Mouse (Mus musculus): Measurements from ENCODE around the gene Ipo4. TPM values are rescaled to one million over a fixed set of nuclear protein-coding genes. Genes with fewer than 3 reads are reported as not detected.
A peak's percentile ranks its signal among the peaks of the same experiment; 100 is the strongest.

Ipo4 gene
- 79.0 and 91.0 TPM in 2 replicates for polyA plus RNA-seq (2016; fragmentation: Nextera tagmentation; extraction: Ambion mirVana)

- H3K36me3 ChIP-seq = peaks cover 80% of the 10 kb centered on the region
- peak; percentile 87 for ATAC-seq (ENCODE audit: low FRiP score)
Observed at GRCm38 (mm10) chr14:55635523-55636007, at the start of gene Ipo4. Gene Ipo4, minus strand, starts transcription at chr14:55635957.

GRCm38 (mm10) chr14:55682118-55682493 lies 46.3 kb upstream of the Ipo4 start:
- peak; percentile 33 for ATAC-seq (ENCODE audit: low FRiP score)
- Histone ChIP-seq H3K36me3 (peaks cover 31% of the 10 kb centered on the region), H3K27ac (no peak overlapping the region), H3K4me2 (replicated peaks) (peak overlapping the region; percentile 74), H3K27me3 (no peaks in the 10 kb centered on the region), H3K9me3 (replicated peaks) (no peaks in the 10 kb centered on the region), H3K4me1 (peaks cover 11% of the 10 kb centered on the region), H3K9ac (0 out of 2 replicates have a peak overlapping the region, but pooled peaks have one; percentile 79), H3K4me3 (peak overlapping the region; percentile 82)
- WGBS = 12% methylated on average over 3 of the region's 3 CpGs

More at GRCm38 (mm10) chr14:55635523-55636007, at the start of gene Ipo4:
- H3K4me3 ChIP-seq = peak within 1 kb of the TSS; percentile 60
- H3K27ac ChIP-seq = peak within 1 kb of the TSS; percentile 67
- H3K9ac ChIP-seq = peak within 1 kb of the TSS; percentile 78
- 2% methylated on average over 33 of the region's 33 CpGs for WGBS
- H3K4me2 ChIP-seq (replicated peaks) = peak within 1 kb of the TSS; percentile 95
- H3K4me1 ChIP-seq = peaks cover 18% of the 10 kb centered on the region
- H3K9me3 ChIP-seq (replicated peaks) = no peaks in the 10 kb centered on the region
- H3K27me3 ChIP-seq = no peaks in the 10 kb centered on the region

- Histone ChIP-seq H3K4me1 (peaks cover 11% of the 10 kb centered on the region), H3K9me3 (replicated peaks) (no peaks in the 10 kb centered on the region), H3K36me3 (peaks cover 38% of the 10 kb centered on the region), H3K27ac (peak within 1 kb of the TSS; percentile 80), H3K4me2 (replicated peaks) (peak within 1 kb of the TSS; percentile 74), H3K4me3 (peak within 1 kb of the TSS; percentile 82), H3K9ac (peak within 1 kb of the TSS; percentile 79), H3K27me3 (no peaks in the 10 kb centered on the region)
- under 1% methylated on average over 66 of the region's 66 CpGs for WGBS
- peak; percentile 99 for ATAC-seq (ENCODE audit: low FRiP score)
Observed at GRCm38 (mm10) chr14:55681160-55682117, 45.7 kb upstream of the Ipo4 start, which contains the start of gene Tinf2. Gene Tinf2, minus strand, starts transcription at chr14:55681820.

DNA sequence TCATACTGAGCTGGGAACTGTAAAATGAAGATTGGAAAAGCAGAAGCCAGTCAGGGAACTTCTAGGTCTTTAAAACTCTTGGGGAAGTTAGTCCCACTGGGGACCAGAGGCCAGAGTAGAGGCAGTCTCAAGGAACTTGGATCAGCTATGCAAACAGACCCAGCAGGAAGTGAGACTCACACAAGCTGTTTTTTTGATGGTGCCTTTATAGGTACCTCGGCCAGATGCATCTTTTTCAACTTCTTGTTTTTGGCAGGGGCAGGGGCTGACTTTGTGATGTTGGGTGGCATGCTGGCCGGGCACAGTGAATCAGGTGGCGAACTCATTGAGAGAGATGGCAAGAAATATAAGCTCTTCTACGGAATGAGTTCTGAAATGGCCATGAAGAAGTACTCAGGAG lies 41.9 kb upstream of the Ipo4 start:
- H3K36me3 ChIP-seq = peaks cover 53% of the 10 kb centered on the region
- no peak overlapping the region for H3K9ac ChIP-seq
- H3K27ac ChIP-seq = no peak overlapping the region
- H3K27me3 ChIP-seq = no peaks in the 10 kb centered on the region
- ATAC-seq (ENCODE audit: low FRiP score) = no peak
- H3K4me3 ChIP-seq = no peak overlapping the region
- no peak overlapping the region for H3K4me2 ChIP-seq (replicated peaks)
- 92% methylated on average over 4 of the region's 4 CpGs for WGBS
- H3K4me1 ChIP-seq = peaks cover 15% of the 10 kb centered on the region
- H3K9me3 ChIP-seq (replicated peaks) = no peaks in the 10 kb centered on the region

GRCm38 (mm10) chr14:55672741-55673060 lies 36.9 kb upstream of the Ipo4 start:
- no peaks in the 10 kb centered on the region for H3K27me3 ChIP-seq
- no peak overlapping the region for H3K27ac ChIP-seq
- peak overlapping the region; percentile 73; the same call in 1 of the 2 replicates for H3K9ac ChIP-seq
- peak overlapping the region; percentile 91 for H3K4me2 ChIP-seq (replicated peaks)
- H3K4me3 ChIP-seq = peak overlapping the region; percentile 78
- ATAC-seq (ENCODE audit: low FRiP score) = no peak
- WGBS = 86% methylated on average over 7 of the region's 7 CpGs
- H3K9me3 ChIP-seq (replicated peaks) = no peaks in the 10 kb centered on the region
- H3K4me1 ChIP-seq = peaks cover 20% of the 10 kb centered on the region
- peaks cover 32% of the 10 kb centered on the region for H3K36me3 ChIP-seq

DNA sequence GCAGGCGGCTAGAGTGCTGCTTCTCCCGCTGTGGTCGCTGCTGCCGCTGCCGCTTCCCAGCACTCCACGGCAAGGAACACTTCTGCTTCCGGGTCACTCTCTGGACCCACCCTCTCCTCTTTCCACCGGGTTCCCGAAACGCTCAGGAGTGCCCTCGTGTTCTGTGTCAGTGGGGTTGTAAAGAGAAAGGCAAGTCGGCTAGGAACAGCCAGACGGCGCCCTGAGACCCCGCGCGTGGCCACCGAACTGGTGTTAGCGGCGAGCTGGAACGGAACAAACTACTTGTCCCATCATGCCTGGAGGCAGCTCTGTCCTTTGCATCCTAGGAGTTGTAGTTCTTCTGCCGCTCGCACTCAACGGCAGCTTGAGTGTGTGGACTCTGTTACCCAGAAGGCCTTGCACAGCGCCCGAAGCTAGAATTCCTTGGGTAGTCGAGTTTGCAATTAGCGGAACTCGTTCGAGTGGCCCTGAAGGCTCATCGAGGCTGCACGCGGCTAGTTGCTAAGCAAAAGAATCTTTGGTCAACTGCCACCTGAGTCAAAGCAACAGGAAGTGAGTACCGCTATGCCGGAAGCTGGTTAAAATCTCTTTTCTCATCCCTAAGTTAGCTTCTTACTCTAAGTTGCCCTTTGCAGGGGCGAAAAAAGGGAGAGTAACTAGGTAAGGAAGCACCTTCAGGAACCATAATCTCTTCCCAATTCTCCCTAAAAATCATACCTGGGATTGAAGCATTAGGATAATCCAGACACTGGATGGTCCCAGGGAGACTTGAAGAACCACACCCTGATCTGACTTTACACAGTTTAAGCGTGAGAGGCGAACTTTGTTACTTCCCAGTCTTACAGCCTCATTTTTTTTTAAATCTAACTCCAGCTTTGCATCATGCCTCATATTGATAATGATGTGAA lies 36.3 kb upstream of the Ipo4 start, which contains the start of the genes Gmpr2 and Nedd8:
Gene Gmpr2 (plus strand): TSS at position 109 of the 908 bp plus-strand sequence.
Gene Nedd8 (minus strand): TSS at position 292 of the 908 bp plus-strand sequence.
- peaks cover 20% of the 10 kb centered on the region for H3K4me1 ChIP-seq
- peak; percentile 98 for ATAC-seq (ENCODE audit: low FRiP score)
- H3K4me2 ChIP-seq (replicated peaks) = peak within 1 kb of the TSS; percentile 91
- peak within 1 kb of the TSS; percentile 73 for H3K9ac ChIP-seq
- H3K9me3 ChIP-seq (replicated peaks) = no peaks in the 10 kb centered on the region
- H3K36me3 ChIP-seq = peaks cover 26% of the 10 kb centered on the region
- under 1% methylated on average over 38 of the region's 38 CpGs for WGBS
- peak within 1 kb of the TSS; percentile 90 for H3K27ac ChIP-seq
- H3K4me3 ChIP-seq = peak within 1 kb of the TSS; percentile 78
- H3K27me3 ChIP-seq = no peaks in the 10 kb centered on the region

DNA sequence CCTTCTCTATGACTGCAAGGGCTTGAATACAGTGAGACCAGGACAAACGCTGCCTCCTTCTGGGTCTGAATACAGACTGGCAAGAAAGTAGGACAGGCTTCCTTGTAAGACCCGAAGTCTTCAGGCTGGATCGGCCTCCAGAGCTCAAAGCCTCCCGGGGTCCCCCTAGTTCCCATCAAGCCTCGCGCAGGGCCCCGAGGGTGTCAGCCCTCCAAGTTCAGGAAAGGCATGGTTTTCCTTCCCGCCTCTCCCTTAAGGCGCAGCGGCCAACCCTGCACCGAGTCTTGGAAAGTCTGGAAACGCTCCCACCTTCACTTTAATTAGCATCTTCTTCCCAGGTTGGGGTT lies 35.7 kb upstream of the Ipo4 start:
- H3K4me3 ChIP-seq = peak overlapping the region; percentile 78
- peak; percentile 71 for ATAC-seq (ENCODE audit: low FRiP score)
- peak overlapping the region; percentile 73 for H3K9ac ChIP-seq
- no peaks in the 10 kb centered on the region for H3K27me3 ChIP-seq
- peak overlapping the region; percentile 91 for H3K4me2 ChIP-seq (replicated peaks)
- peaks cover 20% of the 10 kb centered on the region for H3K4me1 ChIP-seq
- no peaks in the 10 kb centered on the region for H3K9me3 ChIP-seq (replicated peaks)
- H3K36me3 ChIP-seq = peaks cover 20% of the 10 kb centered on the region
- WGBS = under 1% methylated on average over 12 of the region's 12 CpGs
- peak overlapping the region; percentile 90 for H3K27ac ChIP-seq

GRCm38 (mm10) chr14:55660636-55661035 lies 24.9 kb upstream of the Ipo4 start:
- ATAC-seq (ENCODE audit: low FRiP score) = peak; percentile 17; the same call in 1 of the 2 replicates
- Histone ChIP-seq H3K9me3 (replicated peaks) (no peaks in the 10 kb centered on the region), H3K27ac (no peak overlapping the region), H3K4me3 (peak overlapping the region; percentile 53), H3K27me3 (no peaks in the 10 kb centered on the region), H3K4me2 (replicated peaks) (peak overlapping the region; percentile 51; the same call in 1 of the 2 replicates), H3K9ac (no peak overlapping the region), H3K36me3 (peaks cover 34% of the 10 kb centered on the region), H3K4me1 (peaks cover 3% of the 10 kb centered on the region)
- WGBS = 42% methylated on average over 2 of the region's 2 CpGs

GRCm38 (mm10) chr14:55659960-55660573 lies 24.3 kb upstream of the Ipo4 start, which contains the start of gene Mdp1:
Gene Mdp1, minus strand, starts transcription at chr14:55660508.
- Histone ChIP-seq H3K36me3 (peaks cover 34% of the 10 kb centered on the region), H3K4me1 (peaks cover 3% of the 10 kb centered on the region), H3K9me3 (replicated peaks) (no peaks in the 10 kb centered on the region), H3K4me2 (replicated peaks) (peak within 1 kb of the TSS; percentile 51), H3K9ac (peak within 1 kb of the TSS; percentile 66), H3K27ac (peak within 1 kb of the TSS; percentile 69), H3K27me3 (no peaks in the 10 kb centered on the region), H3K4me3 (peak within 1 kb of the TSS; percentile 53)
- ATAC-seq (ENCODE audit: low FRiP score) = peak; percentile 93
- WGBS = under 1% methylated on average over 39 of the region's 39 CpGs

DNA sequence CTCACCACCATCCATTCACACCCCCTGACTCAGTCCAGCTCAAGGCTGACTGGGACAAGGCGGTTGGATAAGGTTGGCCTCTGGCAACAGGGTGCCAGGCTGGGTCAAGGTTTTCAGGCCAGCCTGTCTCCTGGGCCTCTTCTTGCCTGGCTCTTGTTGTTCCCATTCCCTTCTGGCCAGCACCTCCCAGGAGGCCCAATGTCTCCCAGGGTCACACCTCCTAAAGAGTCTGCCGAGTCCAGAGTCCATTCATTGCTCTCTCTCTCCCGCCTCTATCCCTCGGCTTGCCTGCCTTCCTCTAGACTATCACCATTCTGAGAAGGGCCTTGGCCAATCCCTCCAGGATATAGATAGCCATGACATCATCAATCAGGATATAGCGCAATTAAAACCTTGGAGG lies 22.3 kb upstream of the Ipo4 start:
- Histone ChIP-seq H3K27ac (no peak overlapping the region), H3K9me3 (replicated peaks) (no peaks in the 10 kb centered on the region), H3K27me3 (no peaks in the 10 kb centered on the region), H3K36me3 (peaks cover 24% of the 10 kb centered on the region), H3K4me1 (peaks cover 3% of the 10 kb centered on the region), H3K9ac (no peak overlapping the region), H3K4me2 (replicated peaks) (no peak overlapping the region), H3K4me3 (no peak overlapping the region)
- WGBS = 95% methylated on average over 5 of the region's 5 CpGs
- no peak for ATAC-seq (ENCODE audit: low FRiP score)

DNA sequence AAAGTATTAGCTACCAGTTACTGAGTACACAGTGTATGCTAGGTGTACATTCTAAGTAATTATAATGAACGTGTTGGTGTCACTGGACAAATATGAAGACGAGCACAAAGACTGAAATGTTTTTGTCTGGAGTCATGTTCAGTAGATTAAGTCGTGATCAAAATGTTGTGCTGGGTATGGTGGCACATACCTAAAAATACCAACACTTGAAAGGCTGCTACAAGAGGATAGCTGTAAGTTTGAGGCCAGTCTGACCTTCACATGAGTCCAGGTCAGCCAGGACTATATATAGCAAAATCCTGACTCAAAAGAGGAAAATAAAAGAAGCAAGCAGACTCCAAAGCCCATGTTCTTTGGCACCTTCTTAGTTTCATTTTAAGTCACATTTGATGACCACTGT lies 21.2 kb upstream of the Ipo4 start:
- Histone ChIP-seq H3K4me2 (replicated peaks) (no peak overlapping the region), H3K4me1 (peaks cover 3% of the 10 kb centered on the region), H3K9ac (no peak overlapping the region), H3K27ac (no peak overlapping the region), H3K9me3 (replicated peaks) (no peaks in the 10 kb centered on the region), H3K4me3 (no peak overlapping the region), H3K27me3 (no peaks in the 10 kb centered on the region), H3K36me3 (peaks cover 16% of the 10 kb centered on the region)
- 85% methylated on average over 3 of the region's 3 CpGs for WGBS
- ATAC-seq (ENCODE audit: low FRiP score) = no peak

Measured in hindbrain, embryonic 12.5 days (tissue).